Mouse (Mus musculus) CD4-positive, CD25-positive, alpha-beta regulatory T cell, adult 2 months (primary cell): ENCODE results near the gene Cbx5.

Source experiments
- DNase-seq: peaks from one replicate; pipeline ENCODE4 v3.0.0-alpha.2; 2012; ENCODE audit warnings: low read depth, low spot score

Gene Cbx5

DNA sequence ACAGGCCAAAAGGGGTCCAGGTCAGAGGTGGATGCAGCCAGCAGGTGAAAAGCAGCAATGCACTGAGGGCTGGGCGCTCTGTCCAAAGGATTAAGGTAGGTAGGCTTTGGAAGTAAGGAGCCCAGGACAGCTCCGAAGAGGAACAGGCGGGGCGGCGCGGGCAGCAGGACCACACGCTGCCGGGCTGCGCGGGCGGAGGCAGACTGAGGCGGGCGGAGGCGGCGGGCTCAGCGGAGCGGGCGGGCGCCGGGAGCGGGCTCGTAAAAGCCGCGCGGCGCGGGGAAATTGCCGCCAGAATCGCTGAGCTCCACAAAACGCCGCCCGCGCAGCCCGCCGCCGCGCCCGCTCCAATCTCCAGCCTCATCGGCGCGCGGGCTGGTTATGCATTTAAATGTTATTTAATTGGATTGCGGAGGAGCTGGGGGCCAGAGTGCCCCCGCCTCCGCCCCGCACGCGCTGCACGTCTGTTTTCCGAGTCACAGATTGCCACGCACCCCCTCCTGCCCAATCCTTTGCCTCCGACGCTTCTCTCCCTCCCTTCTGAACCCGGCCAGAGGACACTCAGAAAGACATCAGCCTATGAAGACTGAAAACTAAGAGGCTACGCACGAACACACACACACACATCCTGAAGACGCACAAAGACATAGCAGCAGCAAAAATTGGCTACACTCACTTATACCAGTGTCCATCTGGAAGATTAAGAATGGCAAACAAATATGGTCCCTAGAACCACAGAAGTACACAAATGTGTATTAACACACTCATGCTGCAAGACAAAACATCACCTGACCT, 92.8 kb downstream of the Cbx5 start:
- no peak for DNase-seq

- no peak for DNase-seq
Observed at GRCm38 (mm10) chr15:103145635-103146299, 93.8 kb downstream of the Cbx5 start.

DNA sequence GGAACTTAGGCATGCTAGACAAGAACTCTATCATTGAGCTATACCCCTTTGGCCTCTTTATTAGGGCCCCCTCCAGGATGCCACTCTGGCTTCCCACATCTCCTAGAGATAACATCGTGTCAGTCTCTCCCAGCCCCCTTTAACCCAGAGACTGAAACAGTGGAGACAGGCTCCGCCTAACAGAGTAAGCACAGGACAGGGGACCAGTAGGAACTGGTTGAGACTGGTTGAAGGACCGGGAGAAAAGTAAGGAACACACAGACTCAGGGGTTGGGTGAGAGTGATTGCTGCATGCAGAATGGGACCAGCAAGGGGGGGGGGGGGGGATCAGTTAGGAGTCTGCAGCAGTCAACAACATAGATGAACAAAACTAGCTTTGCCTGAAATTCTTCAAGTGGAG, 95.4 kb downstream of the Cbx5 start:
- no peak for DNase-seq
